Mouse (Mus musculus) intestine, embryonic 16.5 days (tissue): ENCODE data around the gene Gpx7. TPM values are rescaled to one million over a fixed set of nuclear protein-coding genes. Genes with fewer than 3 reads are reported as not detected.
A peak's percentile ranks its signal among the peaks of the same experiment; 100 is the strongest.

ENCODE experiments used
- ATAC-seq: fragments of 200-750 bp; cut with Nextera tagmentation; 2 replicates; pipeline ENCODE4 v1.8.0; 2017; ENCODE audit warnings: moderate TSS enrichment, moderate library complexity
- H3K27ac ChIP-seq: fragments of 300-500 bp; sonication (generic); 2 replicates; pipeline ENCODE4 v1.5.1; 2014; ENCODE audit warnings: mild to moderate bottlenecking, low read length
- H3K27me3 ChIP-seq: fragments of 300-500 bp; sonication (generic); replicated peaks from 2 replicates; pipeline ENCODE4 v1.6.1; 2014; ENCODE audit warnings: low read length, control low read depth, mixed read lengths; ENCODE audit not compliant: control insufficient read depth, insufficient read depth
- H3K36me3 ChIP-seq: fragments of 300-500 bp; sonication (generic); 2 replicates; pipeline ENCODE4 v1.6.1; 2014; ENCODE audit warnings: low read length, control low read depth; ENCODE audit not compliant: control insufficient read depth, insufficient read depth
- H3K4me1 ChIP-seq: fragments of 300-500 bp; sonication (generic); 2 replicates; pipeline ENCODE4 v1.6.1; 2014; ENCODE audit warnings: low read length, control low read depth, mixed read lengths; ENCODE audit not compliant: control insufficient read depth, insufficient read depth
- H3K4me2 ChIP-seq: fragments of 300-500 bp; sonication (generic); 2 replicates; pipeline ENCODE4 v1.6.1; 2014; ENCODE audit warnings: low read depth, low read length, control low read depth
- H3K4me3 ChIP-seq: fragments of 300-500 bp; sonication (generic); 2 replicates; pipeline ENCODE4 v1.5.1; 2014; ENCODE audit warnings: mild to moderate bottlenecking, low read length
- H3K9ac ChIP-seq: fragments of 300-500 bp; sonication (generic); 2 replicates; pipeline ENCODE4 v1.6.1; 2014; ENCODE audit warnings: low read depth, low read length
- H3K9me3 ChIP-seq: fragments of 300-500 bp; sonication (generic); 2 replicates; pipeline ENCODE4 v1.6.1; 2016; ENCODE audit warnings: low read length, control low read depth; ENCODE audit not compliant: control insufficient read depth
- WGBS: fragments of 180-500 bp; shearing (Covaris S2); extraction: QIAGEN DNeasy Blood & Tissue Kit; methylation state at CpG from one replicate; pipeline ENCODE4 v1.1.7; 2014; 5-methylcytosine and 5-hydroxymethylcytosine counted together
- polyA plus RNA-seq: library from polyadenylated mRNA; unstranded; fragments of >200 nt; fragmentation: Nextera tagmentation; extraction: Ambion mirVana; gene quantifications from 2 replicates; pipeline ENCODE4 v1.2.1, GENCODE M21; 2015

The Gpx7 gene
- polyA plus RNA-seq, 1 experiment from 2014 or later = 34.9 TPM

DNA sequence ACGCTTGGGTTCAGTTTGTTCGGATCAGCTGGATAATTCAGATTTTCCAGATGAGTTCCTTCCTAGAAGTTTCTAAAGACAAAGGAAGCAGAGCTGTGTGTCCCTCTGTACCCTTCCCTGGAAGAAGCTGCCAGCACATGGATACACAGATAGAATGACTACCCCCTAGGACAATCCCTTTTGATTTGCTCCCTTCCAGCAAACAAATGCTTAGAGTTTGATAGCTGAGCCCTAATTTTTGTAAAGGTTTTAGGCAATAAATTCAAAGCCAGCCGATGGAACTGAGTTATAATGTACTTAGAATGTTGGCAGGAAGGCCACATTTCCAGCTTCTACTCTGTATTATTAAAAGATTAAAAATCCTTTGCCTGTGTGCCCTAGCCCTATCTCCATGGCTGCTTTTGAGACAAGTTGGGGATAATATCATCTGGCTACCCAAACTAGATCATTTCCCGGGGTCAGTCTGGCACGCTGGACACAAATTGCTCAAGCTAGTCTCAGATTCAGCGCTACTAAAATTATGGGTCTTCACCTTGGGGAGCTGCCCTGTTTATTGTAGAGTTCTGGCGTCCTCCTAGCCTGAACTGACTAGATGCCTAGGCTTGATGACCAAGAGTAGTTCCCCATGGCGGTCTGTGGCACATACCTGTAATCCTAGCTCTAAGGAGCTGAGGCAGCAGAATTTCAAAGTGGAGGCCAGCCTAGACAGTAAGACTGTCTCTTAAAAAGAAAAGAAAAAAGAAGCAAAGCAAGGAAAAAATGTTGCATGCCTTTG is 2.7 kb downstream of the Gpx7 start:
- Histone ChIP-seq H3K9ac (no peak overlapping the region), H3K4me2 (no peak overlapping the region), H3K36me3 (peaks cover 2% of the 10 kb centered on the region; the same call in 1 of the 2 replicates), H3K27me3 (no peaks in the 10 kb centered on the region), H3K27ac (no peak overlapping the region), H3K4me1 (peaks cover 7% of the 10 kb centered on the region; the same call in 1 of the 2 replicates), H3K9me3 (no peaks in the 10 kb centered on the region), H3K4me3 (no peak overlapping the region)
- no peak for ATAC-seq
- 91% methylated on average over 8 of the region's 8 CpGs for WGBS

DNA sequence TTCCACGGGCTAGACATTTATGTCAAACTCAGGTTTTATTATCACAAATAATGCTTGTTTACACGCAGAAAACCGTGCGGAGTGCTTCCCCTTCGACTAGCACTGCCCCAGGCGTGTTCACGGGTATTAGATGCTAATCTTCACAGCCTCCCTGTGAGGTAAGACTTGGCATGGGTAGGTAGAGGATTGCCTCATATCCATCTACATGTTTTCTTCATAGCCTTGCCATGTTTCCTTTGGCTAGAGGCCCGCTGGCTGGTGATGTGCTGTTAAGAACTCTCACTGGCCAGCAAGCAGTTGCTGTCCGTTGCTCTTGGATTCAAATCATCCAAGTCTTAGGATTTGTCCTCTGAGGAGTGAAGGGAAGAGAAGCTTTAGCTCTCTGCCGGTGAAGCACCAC is 6.4 kb downstream of the Gpx7 start:
- Histone ChIP-seq H3K4me1 (no peaks in the 10 kb centered on the region), H3K9ac (no peak overlapping the region), H3K4me2 (no peak overlapping the region), H3K27me3 (no peaks in the 10 kb centered on the region), H3K4me3 (no peak overlapping the region), H3K27ac (no peak overlapping the region), H3K36me3 (peaks cover 2% of the 10 kb centered on the region; the same call in 1 of the 2 replicates), H3K9me3 (no peaks in the 10 kb centered on the region)
- WGBS = 84% methylated on average over 10 of the region's 10 CpGs
- no peak for ATAC-seq

DNA sequence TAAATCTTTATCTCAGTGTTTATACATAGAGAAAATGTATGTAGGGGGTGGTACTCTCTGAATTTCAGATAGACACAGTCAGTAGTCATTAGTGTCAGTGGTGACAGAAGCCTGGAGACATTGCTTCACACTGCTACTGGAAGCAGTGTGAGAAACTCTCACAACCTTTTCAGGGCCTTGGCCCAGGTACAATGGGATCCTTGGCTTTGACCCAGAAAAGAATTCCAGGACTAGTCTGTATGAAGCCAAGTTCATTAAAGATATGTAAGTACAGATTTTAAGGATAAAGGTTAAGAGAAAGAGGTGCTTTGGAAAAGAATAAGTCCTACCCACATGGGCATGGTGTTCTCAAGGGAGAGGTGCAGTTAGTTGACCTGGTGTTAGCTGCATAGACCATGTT is 12.5 kb downstream of the Gpx7 start:
- Histone ChIP-seq H3K4me3 (no peak overlapping the region), H3K4me2 (no peak overlapping the region), H3K4me1 (peaks cover 9% of the 10 kb centered on the region), H3K36me3 (no peaks in the 10 kb centered on the region), H3K27me3 (no peaks in the 10 kb centered on the region), H3K27ac (no peak overlapping the region), H3K9ac (no peak overlapping the region), H3K9me3 (no peaks in the 10 kb centered on the region)
- no peak for ATAC-seq

DNA sequence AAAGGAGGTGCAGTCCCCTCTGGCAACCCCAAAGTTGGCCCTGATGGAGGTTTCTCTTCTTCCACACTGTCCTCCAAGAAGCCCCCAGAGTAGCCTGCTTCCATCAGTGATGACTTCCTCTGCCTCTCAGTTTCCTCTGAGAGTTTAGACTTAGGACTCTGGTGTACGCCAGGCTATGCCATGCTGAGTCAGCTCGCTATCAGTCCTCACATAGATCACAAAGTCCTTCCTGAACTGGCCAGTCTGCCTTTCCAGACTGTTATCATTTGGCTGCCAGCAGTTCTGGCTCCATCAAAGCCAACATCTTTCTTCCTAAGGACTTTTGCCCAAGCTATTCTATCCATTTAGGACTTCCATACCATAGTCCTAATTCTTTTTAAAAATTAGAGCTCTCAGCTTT is 14.2 kb downstream of the Gpx7 start:
- Histone ChIP-seq H3K36me3 (no peaks in the 10 kb centered on the region), H3K4me3 (no peak overlapping the region), H3K9me3 (no peaks in the 10 kb centered on the region), H3K27ac (no peak overlapping the region), H3K9ac (no peak overlapping the region), H3K4me1 (peaks cover 14% of the 10 kb centered on the region), H3K27me3 (no peaks in the 10 kb centered on the region), H3K4me2 (no peak overlapping the region)
- 45% methylated on average over 2 of the region's 2 CpGs for WGBS
- peak; percentile 59 for ATAC-seq

DNA sequence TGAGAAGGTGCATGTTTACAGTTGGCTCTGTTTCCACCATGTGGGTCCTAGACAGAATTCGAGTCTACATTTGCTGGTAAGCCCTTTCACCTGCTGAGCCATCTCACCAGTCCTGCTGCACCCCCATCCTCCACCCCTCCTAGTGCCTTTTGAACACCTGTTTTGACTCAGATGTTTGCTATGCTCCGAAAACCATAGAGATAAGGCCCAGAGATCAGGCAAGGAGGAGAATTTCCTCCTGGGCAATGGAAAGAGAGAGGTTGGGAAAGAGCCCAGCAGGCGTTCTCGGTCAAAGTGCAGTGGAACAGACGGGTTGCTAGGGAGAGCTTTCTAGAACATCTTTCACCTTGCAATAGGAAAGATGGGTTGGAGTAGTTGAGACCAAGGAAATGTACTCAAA is 15.6 kb downstream of the Gpx7 start:
- peak; percentile 78 for ATAC-seq
- peak overlapping the region; percentile 73 for H3K27ac ChIP-seq
- 48% methylated on average over 5 of the region's 5 CpGs for WGBS

DNA sequence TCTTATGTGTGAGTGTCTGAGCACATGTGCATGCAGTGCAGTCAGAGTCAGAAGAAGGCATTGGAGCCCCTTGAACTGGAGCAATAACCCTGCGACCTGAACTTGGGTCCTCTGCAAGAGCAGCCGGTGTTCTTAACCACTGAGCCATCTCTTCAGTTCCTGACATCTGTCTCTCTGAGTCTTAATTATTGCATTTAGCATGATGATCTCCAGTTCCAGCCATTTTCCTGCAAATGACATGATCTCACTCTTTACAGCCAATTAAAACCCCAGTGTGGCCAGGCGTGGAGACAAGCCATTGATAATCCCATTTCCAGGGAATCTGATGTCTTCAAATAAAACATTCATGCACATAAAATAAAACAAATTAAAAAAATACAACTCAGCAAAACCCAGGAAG is 18.0 kb downstream of the Gpx7 start:
- 77% methylated on average over 3 of the region's 3 CpGs for WGBS
- Histone ChIP-seq H3K9ac (no peak overlapping the region), H3K4me3 (no peak overlapping the region), H3K9me3 (no peaks in the 10 kb centered on the region), H3K27ac (no peak overlapping the region), H3K4me1 (peaks cover 17% of the 10 kb centered on the region), H3K36me3 (no peaks in the 10 kb centered on the region), H3K27me3 (0 out of 2 replicates have a peak, but pooled peaks cover 2% of the 10 kb centered on the region), H3K4me2 (no peak overlapping the region)
- ATAC-seq = no peak

More for the DNA sequence above, 15.6 kb downstream of the Gpx7 start:
- Histone ChIP-seq H3K27me3 (no peaks in the 10 kb centered on the region), H3K4me1 (peaks cover 17% of the 10 kb centered on the region), H3K36me3 (no peaks in the 10 kb centered on the region), H3K9ac (no peak overlapping the region), H3K9me3 (no peaks in the 10 kb centered on the region), H3K4me3 (no peak overlapping the region), H3K4me2 (no peak overlapping the region)

DNA sequence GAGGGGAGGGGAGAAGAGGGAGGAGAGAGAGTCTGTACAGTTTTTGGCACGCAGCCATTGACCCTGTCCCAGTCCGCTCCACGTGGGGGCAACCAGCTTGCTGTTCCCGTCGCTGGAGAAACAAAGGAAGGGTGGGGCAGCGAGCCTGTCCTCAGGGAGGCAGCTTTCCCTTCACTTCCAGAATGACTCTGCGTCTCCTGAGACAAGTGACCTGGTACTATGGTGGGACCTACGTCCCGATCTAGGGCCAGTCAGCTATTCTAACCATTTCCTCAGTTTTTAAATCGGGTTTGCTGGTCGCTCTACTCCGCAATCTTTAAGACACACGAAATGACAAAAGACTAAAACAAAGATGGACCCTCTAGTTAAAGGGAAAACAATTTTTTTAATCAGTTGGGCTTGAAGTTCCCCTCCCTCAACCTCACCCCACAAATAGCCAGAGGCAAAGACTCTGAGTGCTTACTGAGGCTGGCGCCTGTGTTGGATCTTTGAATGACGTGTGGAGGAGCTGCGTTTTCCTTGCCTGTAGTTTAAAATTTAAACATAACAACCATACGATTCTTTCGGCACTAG is 19.0 kb downstream of the Gpx7 start:
- peaks cover 8% of the 10 kb centered on the region for H3K27me3 ChIP-seq
- H3K4me2 ChIP-seq = peak overlapping the region; percentile 43
- H3K4me3 ChIP-seq = peak overlapping the region; percentile 44
- H3K36me3 ChIP-seq = no peaks in the 10 kb centered on the region
- ATAC-seq = peak; percentile 57
- peak overlapping the region; percentile 21 for H3K9ac ChIP-seq
- WGBS = 1% methylated on average over 18 of the region's 18 CpGs
- peak overlapping the region; percentile 46 for H3K27ac ChIP-seq
- peaks cover 20% of the 10 kb centered on the region for H3K4me1 ChIP-seq
- no peaks in the 10 kb centered on the region for H3K9me3 ChIP-seq

DNA sequence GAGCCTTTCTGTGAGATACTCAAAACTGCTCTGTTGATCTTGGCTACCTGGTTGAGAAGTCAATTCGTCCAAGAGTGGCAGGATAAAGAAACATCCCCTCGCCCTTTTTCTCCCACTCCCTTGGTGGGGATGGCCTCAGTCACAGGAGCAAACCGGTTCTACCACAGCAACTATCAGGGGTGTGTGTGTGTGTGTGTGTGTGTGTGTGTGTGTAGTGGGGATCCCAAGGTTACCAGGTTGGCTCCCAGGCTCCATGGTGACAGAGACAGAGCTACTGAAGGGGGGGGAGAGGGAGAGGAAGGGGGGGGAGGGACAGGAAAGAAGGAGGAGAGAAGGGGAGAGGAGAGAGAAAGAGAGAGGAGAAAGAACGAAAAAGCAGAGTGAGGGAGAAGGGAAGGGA is 19.7 kb downstream of the Gpx7 start:
- no peak overlapping the region for H3K4me2 ChIP-seq
- peaks cover 13% of the 10 kb centered on the region for H3K27me3 ChIP-seq
- WGBS = 23% methylated on average over 4 of the region's 4 CpGs
- ATAC-seq = peak; percentile 36; the same call in 1 of the 2 replicates
- H3K9ac ChIP-seq = peak overlapping the region; percentile 21; the same call in 1 of the 2 replicates
- no peaks in the 10 kb centered on the region for H3K36me3 ChIP-seq
- H3K4me3 ChIP-seq = 0 out of 2 replicates have a peak overlapping the region, but pooled peaks have one; percentile 44
- H3K9me3 ChIP-seq = no peaks in the 10 kb centered on the region
- H3K4me1 ChIP-seq = peaks cover 16% of the 10 kb centered on the region
- peak overlapping the region; percentile 46 for H3K27ac ChIP-seq

DNA sequence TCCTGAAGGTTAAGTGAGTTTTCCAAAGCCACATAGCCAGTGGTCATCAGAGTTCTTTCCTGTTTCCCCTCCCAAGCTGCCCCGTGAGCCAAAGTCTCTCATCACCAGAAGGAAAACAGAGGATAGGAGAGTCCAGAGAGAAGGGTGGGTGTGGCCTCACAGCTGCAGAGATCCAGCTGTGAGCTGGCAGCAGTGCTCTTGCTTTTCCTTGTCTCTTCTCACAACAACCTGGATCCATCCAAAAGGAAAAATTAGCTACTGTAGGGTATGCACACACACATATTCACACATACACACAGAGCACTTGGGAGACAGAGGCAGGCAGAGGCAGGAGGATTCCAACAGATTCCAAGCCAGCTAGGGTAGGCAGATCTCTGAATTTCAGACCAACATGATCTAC is 20.7 kb downstream of the Gpx7 start:
- 12% methylated on average over 1 of the region's 1 CpGs for WGBS
- no peaks in the 10 kb centered on the region for H3K36me3 ChIP-seq
- no peak for ATAC-seq

More for the DNA sequence above, 20.7 kb downstream of the Gpx7 start:
- Histone ChIP-seq H3K4me3 (no peak overlapping the region), H3K4me2 (no peak overlapping the region), H3K27me3 (peaks cover 13% of the 10 kb centered on the region), H3K9ac (no peak overlapping the region), H3K9me3 (no peaks in the 10 kb centered on the region), H3K27ac (no peak overlapping the region), H3K4me1 (peaks cover 14% of the 10 kb centered on the region)
